Mouse (Mus musculus) forebrain, embryonic 16.5 days (tissue): ENCODE results near the gene Fbxo7. TPM values are rescaled to one million over a fixed set of nuclear protein-coding genes. Genes with fewer than 3 reads are reported as not detected.

Source experiments
- ATAC-seq: fragments of 200-750 bp; cut with Nextera tagmentation; 2 replicates; pipeline ENCODE4 v1.8.0; 2017; ENCODE audit warnings: mild to moderate bottlenecking, moderate library complexity
- H3K27ac ChIP-seq: fragments of 300-500 bp; sonication (generic); 2 replicates; pipeline ENCODE4 v1.5.1; 2014; ENCODE audit warnings: low read length, control low read depth
- H3K27me3 ChIP-seq: fragments of 300-500 bp; sonication (generic); replicated peaks from 2 replicates; pipeline ENCODE4 v1.6.1; 2014; ENCODE audit warnings: low read length; ENCODE audit not compliant: control insufficient read depth, insufficient read depth
- H3K36me3 ChIP-seq: fragments of 300-500 bp; sonication (generic); 2 replicates; pipeline ENCODE4 v1.6.1; 2014; ENCODE audit not compliant: control insufficient read depth, insufficient read depth
- H3K4me1 ChIP-seq: fragments of 300-500 bp; sonication (generic); replicated peaks from 2 replicates; pipeline ENCODE4 v1.6.1; 2014; ENCODE audit warnings: low read length; ENCODE audit not compliant: control insufficient read depth, insufficient read depth
- H3K4me2 ChIP-seq: fragments of 300-500 bp; sonication (generic); 2 replicates; pipeline ENCODE4 v1.6.1; 2014; ENCODE audit warnings: mild to moderate bottlenecking, low read length, control low read depth
- H3K4me3 ChIP-seq: fragments of 300-500 bp; sonication (generic); replicated peaks from 2 replicates; pipeline ENCODE4 v1.5.1; 2014; ENCODE audit warnings: mild to moderate bottlenecking, low read length, control low read depth
- H3K9ac ChIP-seq: fragments of 300-500 bp; sonication (generic); replicated peaks from 2 replicates; pipeline ENCODE4 v1.6.1; 2014; ENCODE audit warnings: low read depth, low read length, control low read depth
- H3K9me3 ChIP-seq: fragments of 300-500 bp; sonication (generic); 2 replicates; pipeline ENCODE4 v1.6.1; 2016; ENCODE audit warnings: low read length; ENCODE audit not compliant: control insufficient read depth
- WGBS: fragments of 180-500 bp; shearing (Covaris S2); extraction: QIAGEN DNeasy Blood & Tissue Kit; methylation state at CpG from one replicate; pipeline ENCODE4 v1.1.7; 2014; 5-methylcytosine and 5-hydroxymethylcytosine counted together
- polyA plus RNA-seq: library from polyadenylated mRNA; unstranded; fragments of >200 nt; fragmentation: Nextera tagmentation; extraction: Ambion mirVana; gene quantifications from 2 replicates; pipeline ENCODE4 v1.2.1, GENCODE M21; 2015

The Fbxo7 gene
- polyA plus RNA-seq, 1 experiment from 2014 or later, result 14.9 TPM

DNA sequence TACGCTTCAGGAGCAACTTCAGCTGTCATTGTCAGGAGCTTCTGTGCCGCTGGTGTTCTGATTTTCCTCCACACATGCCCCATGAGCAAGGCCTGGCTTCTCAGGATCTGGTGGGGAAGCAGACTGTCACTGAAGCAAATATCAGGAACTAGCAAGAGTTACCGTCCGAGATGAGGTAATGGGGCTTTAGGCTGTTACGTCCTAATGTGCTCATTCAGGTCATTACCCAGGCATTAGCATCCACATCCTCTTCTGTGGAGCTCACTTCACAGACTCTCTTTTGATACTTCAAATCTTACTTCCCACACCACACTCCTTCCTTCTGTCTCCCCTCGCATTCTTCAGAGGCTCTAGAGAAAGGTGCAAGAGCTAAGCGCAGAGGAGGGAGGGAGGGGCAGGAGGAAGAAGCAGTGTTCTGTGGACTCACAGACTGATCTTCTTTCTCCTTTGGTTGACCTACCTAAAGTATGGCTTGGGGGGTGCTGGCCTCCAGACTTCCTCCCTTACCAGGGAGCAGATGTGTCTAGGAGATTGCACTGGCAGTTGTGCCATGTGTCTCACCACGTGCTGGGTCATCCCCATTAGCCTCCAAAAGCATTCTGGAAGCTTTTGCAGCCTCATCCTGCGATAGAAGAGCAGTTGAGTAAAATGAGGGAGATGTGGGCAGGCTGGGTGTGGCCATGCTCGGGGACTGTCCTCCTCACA lies 31.2 kb downstream of the Fbxo7 start:
- Histone ChIP-seq H3K4me2 (no peak overlapping the region), H3K27me3 (no peaks in the 10 kb centered on the region), H3K9ac (no peak overlapping the region), H3K4me3 (no peak overlapping the region), H3K36me3 (peaks cover 12% of the 10 kb centered on the region), H3K27ac (no peak overlapping the region), H3K4me1 (no peaks in the 10 kb centered on the region), H3K9me3 (peaks cover 4% of the 10 kb centered on the region; the same call in 1 of the 2 replicates)
- 81% methylated on average over 9 of the region's 10 CpGs for WGBS
- ATAC-seq, result no peak

- Histone ChIP-seq H3K4me3 (no peak overlapping the region), H3K36me3 (peaks cover 12% of the 10 kb centered on the region), H3K4me1 (no peaks in the 10 kb centered on the region), H3K27me3 (no peaks in the 10 kb centered on the region), H3K9me3 (peaks cover 4% of the 10 kb centered on the region; the same call in 1 of the 2 replicates), H3K27ac (no peak overlapping the region), H3K4me2 (no peak overlapping the region), H3K9ac (no peak overlapping the region)
- 85% methylated on average over 8 of the region's 8 CpGs for WGBS
- ATAC-seq, result no peak
These were observed 34.6 kb downstream of the Fbxo7 start for GRCm38 (mm10) chr10:86056297-86056903.

DNA sequence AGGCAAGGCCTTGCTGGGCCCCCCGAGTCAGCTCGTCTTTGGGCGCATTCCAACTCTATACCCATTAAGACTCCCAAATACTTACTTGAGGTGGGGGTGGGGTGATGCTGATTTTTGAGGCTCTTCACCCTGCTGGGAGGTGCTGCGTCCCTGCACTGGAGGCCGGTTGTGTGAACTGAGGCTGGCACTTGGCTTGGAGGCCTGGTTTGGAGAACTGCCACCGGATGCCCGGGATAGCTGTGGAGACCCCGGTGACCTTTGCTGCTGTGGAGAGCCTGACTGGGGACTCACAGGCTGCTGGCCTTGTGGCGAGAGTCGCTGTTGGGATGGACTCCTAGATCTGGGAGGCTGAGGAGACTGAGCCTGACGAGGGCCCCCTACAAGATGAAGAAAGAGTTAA lies 35.5 kb downstream of the Fbxo7 start:
- Histone ChIP-seq H3K27me3 (no peaks in the 10 kb centered on the region), H3K4me3 (no peak overlapping the region), H3K27ac (no peak overlapping the region), H3K4me2 (no peak overlapping the region), H3K4me1 (no peaks in the 10 kb centered on the region), H3K9ac (no peak overlapping the region), H3K36me3 (peaks cover 12% of the 10 kb centered on the region), H3K9me3 (peaks cover 4% of the 10 kb centered on the region; the same call in 1 of the 2 replicates)
- ATAC-seq, result no peak
- WGBS, result 91% methylated on average over 11 of the region's 11 CpGs

DNA sequence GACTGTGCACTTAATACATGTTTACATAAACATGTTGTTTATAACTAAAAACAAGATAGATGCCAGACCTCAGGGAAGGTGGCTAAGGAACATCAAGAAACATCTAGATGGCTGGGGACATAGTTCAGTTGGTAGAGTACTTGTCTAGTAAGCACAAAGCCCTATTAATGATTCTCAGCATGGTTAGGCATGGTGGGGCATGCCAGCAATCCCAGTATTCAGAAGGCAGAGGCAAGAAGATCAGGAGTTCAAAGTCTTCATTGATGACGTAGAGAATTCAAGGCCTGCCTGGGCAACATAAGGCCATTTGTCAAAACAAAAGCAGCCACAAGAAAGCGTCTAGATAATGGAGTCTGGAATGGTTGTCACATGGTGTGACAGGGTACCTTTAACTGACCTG lies 35.9 kb downstream of the Fbxo7 start:
- H3K4me1 ChIP-seq, result no peaks in the 10 kb centered on the region
- H3K9ac ChIP-seq, result no peak overlapping the region
- peaks cover 12% of the 10 kb centered on the region for H3K36me3 ChIP-seq
- H3K27me3 ChIP-seq, result no peaks in the 10 kb centered on the region
- 35% methylated on average over 2 of the region's 2 CpGs for WGBS
- H3K4me3 ChIP-seq, result no peak overlapping the region
- H3K9me3 ChIP-seq, result peaks cover 4% of the 10 kb centered on the region; the same call in 1 of the 2 replicates
- no peak overlapping the region for H3K4me2 ChIP-seq
- no peak for ATAC-seq
- no peak overlapping the region for H3K27ac ChIP-seq

DNA sequence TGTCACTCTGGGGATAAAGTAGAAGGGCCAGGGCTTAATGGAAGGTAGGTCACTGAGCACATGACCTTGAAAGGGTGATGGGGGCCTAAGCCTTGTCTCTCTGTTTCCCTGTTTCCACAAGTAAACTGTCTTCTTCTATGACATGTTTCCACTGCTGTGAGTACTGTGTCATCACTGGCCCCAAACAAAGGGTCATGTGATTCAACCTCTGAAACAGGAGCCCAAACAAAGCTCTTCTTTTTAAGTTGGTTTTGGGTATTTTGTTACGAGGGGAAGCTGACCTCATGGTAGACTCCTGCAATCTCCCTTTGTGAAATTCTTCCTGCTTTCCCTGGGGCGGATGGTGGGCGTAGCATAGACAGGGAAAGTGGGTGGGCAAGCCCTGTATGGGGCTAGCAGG lies 38.5 kb downstream of the Fbxo7 start:
- WGBS, result 53% methylated on average over 3 of the region's 3 CpGs
- Histone ChIP-seq H3K9ac (no peak overlapping the region), H3K4me3 (no peak overlapping the region), H3K27me3 (no peaks in the 10 kb centered on the region), H3K4me2 (no peak overlapping the region), H3K4me1 (no peaks in the 10 kb centered on the region), H3K36me3 (peaks cover 12% of the 10 kb centered on the region), H3K27ac (no peak overlapping the region), H3K9me3 (peaks cover 4% of the 10 kb centered on the region; the same call in 1 of the 2 replicates)
- no peak for ATAC-seq

- no peaks in the 10 kb centered on the region for H3K27me3 ChIP-seq
- WGBS, result 78% methylated on average over 5 of the region's 5 CpGs
These were observed 40.7 kb downstream of the Fbxo7 start for GRCm38 (mm10) chr10:86062261-86063017.

GRCm38 (mm10) chr10:86063018-86063384 lies 41.2 kb downstream of the Fbxo7 start:
- Histone ChIP-seq H3K9ac (no peak overlapping the region), H3K27ac (no peak overlapping the region), H3K9me3 (no peaks in the 10 kb centered on the region), H3K4me2 (no peak overlapping the region), H3K36me3 (no peaks in the 10 kb centered on the region), H3K4me3 (no peak overlapping the region), H3K27me3 (no peaks in the 10 kb centered on the region), H3K4me1 (no peaks in the 10 kb centered on the region)
- WGBS, result 95% methylated on average over 8 of the region's 8 CpGs
- ATAC-seq, result no peak

More at GRCm38 (mm10) chr10:86062261-86063017, 40.7 kb downstream of the Fbxo7 start:
- no peaks in the 10 kb centered on the region for H3K9me3 ChIP-seq
- H3K4me1 ChIP-seq, result no peaks in the 10 kb centered on the region
- no peak overlapping the region for H3K27ac ChIP-seq
- no peak overlapping the region for H3K9ac ChIP-seq
- H3K4me2 ChIP-seq, result no peak overlapping the region
- no peak overlapping the region for H3K4me3 ChIP-seq
- H3K36me3 ChIP-seq, result no peaks in the 10 kb centered on the region
- no peak; the same call in 1 of the 2 replicates for ATAC-seq

DNA sequence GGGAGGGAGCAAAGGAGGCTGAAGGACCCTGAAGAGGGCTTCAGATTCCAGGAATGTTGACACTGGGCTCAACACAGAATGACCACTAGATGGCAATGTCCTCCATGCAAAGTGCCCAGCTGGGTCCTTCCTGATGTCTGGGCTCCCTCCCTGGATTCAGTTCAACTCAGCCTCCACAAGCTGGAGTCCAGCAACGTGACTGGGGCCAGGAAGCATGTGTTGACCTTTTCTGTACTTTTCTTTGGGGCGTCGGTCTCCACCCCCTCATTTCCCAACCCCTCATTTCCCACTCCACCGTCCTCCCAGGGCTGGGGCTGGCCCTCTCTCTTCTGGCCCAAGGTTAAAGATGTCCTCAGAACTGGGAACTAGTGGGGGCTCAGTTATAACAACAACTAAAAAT lies 43.2 kb downstream of the Fbxo7 start:
- no peaks in the 10 kb centered on the region for H3K27me3 ChIP-seq
- no peaks in the 10 kb centered on the region for H3K36me3 ChIP-seq
- H3K4me2 ChIP-seq, result no peak overlapping the region
- H3K4me3 ChIP-seq, result no peak overlapping the region
- H3K9ac ChIP-seq, result no peak overlapping the region
- H3K9me3 ChIP-seq, result no peaks in the 10 kb centered on the region
- ATAC-seq, result peak; percentile 85
- WGBS, result 6% methylated on average over 4 of the region's 4 CpGs
- no peak overlapping the region for H3K27ac ChIP-seq
- H3K4me1 ChIP-seq, result no peaks in the 10 kb centered on the region

GRCm38 (mm10) chr10:86065661-86066060 lies 43.9 kb downstream of the Fbxo7 start:
- no peaks in the 10 kb centered on the region for H3K9me3 ChIP-seq
- H3K27ac ChIP-seq, result no peak overlapping the region
- no peak overlapping the region for H3K4me3 ChIP-seq
- ATAC-seq, result no peak
- H3K36me3 ChIP-seq, result no peaks in the 10 kb centered on the region
- H3K27me3 ChIP-seq, result no peaks in the 10 kb centered on the region
- H3K4me1 ChIP-seq, result no peaks in the 10 kb centered on the region
- 86% methylated on average over 1 of the region's 1 CpGs for WGBS
- H3K4me2 ChIP-seq, result no peak overlapping the region
- no peak overlapping the region for H3K9ac ChIP-seq
